Comparison of ENCODE assay signal across 17 mouse cellular contexts in the genomic region with DNA sequence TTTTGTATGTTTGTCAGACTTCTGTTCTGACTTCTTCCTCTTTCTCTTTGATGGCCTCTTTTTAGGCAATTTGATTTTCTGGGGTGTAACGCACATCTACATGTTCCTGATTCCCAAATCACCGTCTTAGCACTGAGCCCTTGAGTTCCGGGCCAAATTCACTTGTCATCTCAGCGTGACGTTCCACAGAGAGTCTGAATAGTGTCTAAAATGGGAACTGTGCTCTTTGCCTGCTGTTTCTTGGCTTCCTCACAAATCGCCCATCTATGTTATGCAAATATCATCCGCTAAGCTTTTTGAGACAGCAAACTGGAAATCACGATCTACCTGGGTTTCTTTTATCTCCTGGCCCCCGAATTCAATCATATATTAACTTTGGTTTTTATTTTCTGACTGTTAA.
DNase-seq lines count a peak whose midpoint lies in the region; ATAC-seq and TF ChIP-seq lines count a peak whose summit lies in the region.
"Had no signal": no experiment of that assay in that cellular context is flagged by ENCODE, and none has a peak within 500 bp of the region (broad histone marks: within the 10 kb centered on the region; RNA-seq: fewer than 3 reads in every experiment).

No protein-coding gene starts in this region.

- peak; percentile 19 for DNase-seq in cerebellum, adult 11-12 months
- peak; percentile 29 to 49 for DNase-seq in left cerebral cortex, postnatal 14 days (ENCODE audit: low spot score in 2 of 2)
- DNase-seq in left cerebral cortex, adult 2 months (ENCODE audit: extremely low spot score in 1 of 2, low spot score in 2 of 2): no peak
- peak; percentile 81 for DNase-seq in brain, adult 2 months (ENCODE audit: low read depth, low spot score)
- peak; percentile 53 to 70 for DNase-seq in cerebellum, postnatal 25 days
- no peak for DNase-seq in gastrocnemius, adult 2 months
- no peak for DNase-seq in c-Kit-positive CD71-positive TER-119-positive erythroid progenitor cells, embryonic 14.5 days (ENCODE audit: low spot score)
- DNase-seq: layer of hippocampus, postnatal 36 days; lung, adult 18-20 months; lung, postnatal 4 days; thymus, adult 2 months had no signal

- no peak for ATAC-seq in cerebellum, adult (ENCODE audit: insufficient number of reproducible peaks, low FRiP score, low TSS enrichment)
- ATAC-seq: forebrain, embryonic 15.5 days; intestine, embryonic 15.5 days had no signal

- H3K27ac ChIP-seq in left cerebral cortex, adult 2 months: no peak overlapping the region
- no peak overlapping the region for H3K27ac ChIP-seq in gastrocnemius, adult 2 months
- H3K27ac ChIP-seq: forebrain, embryonic 15.5 days; intestine, embryonic 15.5 days; kidney, embryonic 15.5 days; limb, embryonic 15.5 days; midbrain, embryonic 12.5 days had no signal

- no peak overlapping the region for H3K4me3 ChIP-seq in left cerebral cortex, adult 2 months
- H3K4me3 ChIP-seq in gastrocnemius, adult 2 months: no peak overlapping the region
- H3K4me3 ChIP-seq: forebrain, embryonic 15.5 days; intestine, embryonic 15.5 days; kidney, embryonic 15.5 days; limb, embryonic 15.5 days; midbrain, embryonic 12.5 days had no signal

- TF ChIP-seq CTCF in left cerebral cortex, adult 2 months (IDR thresholded peaks at IDR 0.05): no peak; the same call in 1 of the 2 replicates
- no peak for TF ChIP-seq CTCF in gastrocnemius, adult 2 months (IDR thresholded peaks at IDR 0.05)

- intact Hi-C loops in left cerebral cortex, postnatal 14 days (cut with DNase I): no loop called here
- intact Hi-C loops in left cerebral cortex, adult 2 months (cut with DNase I): no loop called here
- intact Hi-C loops in gastrocnemius, adult 2 months (cut with DNase I): no loop called here

Comparison
In these comparisons a context has a peak if more than half of its experiments do, and no peak if none do; other contexts are left out.
1. DNase-seq: peak in cerebellum, adult 11-12 months (single experiment), left cerebral cortex, postnatal 14 days (2 of 2), brain, adult 2 months (single experiment) and cerebellum, postnatal 25 days (2 of 2); none in left cerebral cortex, adult 2 months (0 of 2), gastrocnemius, adult 2 months (single experiment) and c-Kit-positive CD71-positive TER-119-positive erythroid progenitor cells, embryonic 14.5 days (single experiment).